Mouse (Mus musculus): Measurements from ENCODE around the gene Ptafr.

The Ptafr gene

DNA sequence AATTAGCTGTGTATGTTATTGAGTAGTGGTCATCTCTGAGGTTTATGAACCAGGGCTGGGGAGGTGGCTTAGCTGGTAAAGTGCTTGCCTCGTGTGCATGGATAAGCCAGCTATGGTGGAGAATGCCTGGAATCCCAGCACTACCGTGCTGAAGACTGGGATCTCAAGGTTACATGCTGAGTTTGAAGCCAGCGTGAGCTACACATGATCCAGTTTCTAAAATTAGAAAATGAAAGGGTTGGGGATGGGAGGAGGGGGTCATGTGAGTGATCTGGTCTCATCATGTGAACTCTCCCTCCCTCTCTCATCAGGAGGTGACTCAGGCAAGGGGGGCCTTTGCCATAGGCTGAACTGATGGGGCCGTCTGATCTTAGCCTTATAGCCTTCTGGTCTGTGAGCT, 44.3 kb downstream of the Ptafr start:
- ATAC-seq (ENCODE audit: insufficient number of reproducible peaks, low FRiP score, low TSS enrichment), result no peak

DNA sequence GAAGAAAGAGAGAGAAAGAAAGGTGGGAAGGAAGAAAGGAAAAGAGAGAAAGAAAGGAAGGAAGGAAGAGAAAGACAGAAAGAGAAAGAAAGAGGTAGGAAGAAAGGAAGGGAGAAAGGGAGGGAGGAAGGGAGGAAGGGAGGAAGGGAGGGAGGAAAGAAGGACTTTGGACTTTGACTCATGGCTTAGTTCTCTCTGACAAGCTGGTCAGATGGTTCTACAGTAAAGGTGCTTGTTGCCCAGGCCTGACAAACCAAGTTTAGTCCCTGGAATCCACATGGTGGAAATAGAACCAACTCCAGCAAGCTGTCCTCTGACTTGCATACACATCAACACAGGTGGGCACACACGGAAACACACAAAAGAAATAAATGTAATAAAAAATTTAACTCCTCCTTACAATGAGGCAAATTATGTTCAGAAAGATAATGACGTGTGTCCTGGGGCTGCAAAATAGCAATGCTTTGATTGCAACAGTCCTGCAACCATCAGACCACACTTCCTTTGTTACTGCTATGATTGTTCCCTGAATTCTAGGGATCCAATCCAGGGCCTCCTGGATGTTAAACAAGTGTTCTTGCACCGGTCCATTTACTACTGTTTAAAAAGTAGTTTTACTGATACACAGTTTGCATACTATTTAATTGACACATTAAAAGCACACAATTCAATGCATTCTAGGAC, 46.6 kb downstream of the Ptafr start:
- no peak for ATAC-seq (ENCODE audit: insufficient number of reproducible peaks, low FRiP score, low TSS enrichment)

DNA sequence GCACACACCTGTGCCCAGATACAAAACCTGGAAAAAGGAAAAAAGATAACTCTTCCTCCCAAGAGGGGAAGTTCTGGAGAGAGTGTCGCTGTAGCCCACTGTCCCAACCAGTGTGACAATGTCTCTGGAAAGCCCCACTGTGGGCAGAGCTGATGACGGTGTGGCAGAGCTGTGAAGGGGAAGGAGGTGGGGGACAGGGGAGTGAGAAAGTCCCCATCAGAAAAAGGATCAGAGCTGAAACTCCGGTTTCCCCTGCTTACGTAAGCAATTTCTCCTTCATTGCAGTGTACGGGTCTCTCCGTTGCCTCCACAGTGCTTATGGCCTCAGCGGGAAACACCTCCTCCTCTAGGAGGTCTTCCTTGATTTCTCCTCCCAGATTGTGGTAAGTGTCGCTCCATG, 47.5 kb downstream of the Ptafr start:
- no peak for ATAC-seq (ENCODE audit: insufficient number of reproducible peaks, low FRiP score, low TSS enrichment)

DNA sequence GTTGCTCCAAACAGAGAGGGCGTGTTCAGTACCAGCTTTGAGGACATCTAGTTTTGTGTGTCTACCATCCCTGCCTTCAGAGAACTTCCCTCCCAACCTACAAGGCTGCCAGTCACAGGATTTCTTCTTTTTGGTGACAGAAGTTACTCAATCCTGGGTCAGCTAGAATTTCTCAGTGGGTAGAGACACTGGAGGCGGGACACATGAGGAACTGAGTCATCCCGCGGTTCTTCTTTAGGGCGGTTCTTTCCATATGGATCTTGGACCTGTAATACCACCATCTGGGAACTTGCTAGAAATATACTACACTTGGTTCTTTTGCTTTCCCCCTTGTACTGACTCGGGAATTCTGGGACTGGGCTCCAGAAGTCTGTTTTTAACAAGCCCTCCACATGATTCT, 54.0 kb downstream of the Ptafr start:
- no peak for ATAC-seq (ENCODE audit: insufficient number of reproducible peaks, low FRiP score, low TSS enrichment)

DNA sequence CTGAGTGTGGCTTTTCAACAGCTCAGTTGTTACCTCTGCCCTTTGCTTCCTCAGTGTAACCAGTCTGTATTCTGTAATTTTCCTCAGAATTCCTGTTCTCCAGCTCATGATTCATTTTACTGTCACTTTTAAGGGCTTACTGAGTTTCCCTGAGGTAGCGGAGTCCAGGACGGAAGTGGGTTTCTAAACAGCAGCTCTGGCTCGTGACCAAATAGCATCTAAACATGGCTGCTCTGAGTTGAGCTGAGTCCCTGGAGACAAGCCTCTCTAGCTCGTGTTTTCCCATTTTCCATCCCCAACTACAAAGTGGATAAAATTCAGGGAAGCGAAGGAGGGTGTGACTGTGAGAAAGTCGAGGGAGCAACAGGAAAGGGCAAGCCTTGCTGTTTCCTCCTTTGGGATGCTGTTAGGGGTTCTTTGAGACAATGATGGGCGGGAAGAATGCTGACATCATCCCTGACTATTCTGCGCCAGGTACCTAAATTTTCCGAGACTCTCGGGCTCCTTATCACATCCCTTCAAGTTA, 55.0 kb downstream of the Ptafr start:
- no peak for ATAC-seq (ENCODE audit: insufficient number of reproducible peaks, low FRiP score, low TSS enrichment)

DNA sequence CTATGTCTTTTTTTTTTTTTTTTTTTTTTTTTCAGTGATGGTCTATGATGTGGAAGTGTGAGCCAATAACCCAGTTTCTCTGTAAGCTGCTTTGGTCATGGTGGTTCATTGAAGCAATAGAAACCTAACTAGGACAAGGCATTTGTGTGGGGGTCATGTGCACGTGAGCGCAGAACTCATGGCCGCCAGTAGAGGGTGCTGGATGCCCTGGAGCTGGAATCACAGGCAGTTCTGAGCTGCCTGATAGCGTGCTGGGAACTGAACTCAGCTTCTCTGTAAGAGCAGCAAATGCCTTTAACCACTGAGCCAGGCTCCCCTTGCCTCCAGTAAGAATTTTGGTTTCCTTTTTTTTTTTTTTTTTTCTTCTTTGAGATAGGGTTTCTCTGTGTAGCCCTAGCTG, 56.3 kb downstream of the Ptafr start:
- no peak for ATAC-seq (ENCODE audit: insufficient number of reproducible peaks, low FRiP score, low TSS enrichment)

DNA sequence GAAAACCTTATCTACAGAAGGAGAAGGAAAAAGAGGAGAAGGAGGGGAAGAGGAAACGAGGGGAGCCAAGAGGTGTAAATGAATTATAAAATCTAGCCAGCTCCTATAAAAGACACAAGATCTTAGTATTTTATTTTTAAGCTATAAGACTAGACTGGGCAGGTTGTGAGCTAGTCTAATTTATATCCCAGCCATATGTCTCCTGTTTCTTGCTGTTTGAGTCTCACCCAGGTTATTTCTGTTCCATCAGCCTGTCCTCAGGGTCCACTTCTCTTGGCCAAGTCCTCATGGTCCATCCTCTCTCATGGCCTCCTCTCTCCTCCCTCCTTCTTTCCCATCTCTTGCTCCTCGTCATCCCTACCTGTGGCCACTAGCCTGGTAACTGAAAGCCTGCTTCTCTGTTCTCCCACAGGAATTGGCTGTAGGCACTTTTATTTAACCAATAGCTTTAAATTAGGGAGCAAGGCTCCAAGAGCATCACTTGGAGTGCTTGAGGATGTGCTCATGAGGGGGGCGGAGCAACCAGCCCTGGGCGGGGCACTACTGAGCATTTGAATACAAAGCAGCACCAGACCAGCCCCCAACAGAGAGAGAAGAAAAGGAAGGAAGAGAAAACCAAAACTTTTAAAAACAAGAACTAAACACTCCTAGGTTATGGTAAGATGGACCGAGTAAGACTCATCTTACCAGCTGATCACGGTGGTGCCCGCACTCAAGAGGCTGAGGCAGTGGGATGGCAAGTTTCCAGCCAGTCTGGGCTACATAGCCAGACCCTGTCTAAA, 57.6 kb downstream of the Ptafr start:
- ATAC-seq (ENCODE audit: insufficient number of reproducible peaks, low FRiP score, low TSS enrichment), result no peak

DNA sequence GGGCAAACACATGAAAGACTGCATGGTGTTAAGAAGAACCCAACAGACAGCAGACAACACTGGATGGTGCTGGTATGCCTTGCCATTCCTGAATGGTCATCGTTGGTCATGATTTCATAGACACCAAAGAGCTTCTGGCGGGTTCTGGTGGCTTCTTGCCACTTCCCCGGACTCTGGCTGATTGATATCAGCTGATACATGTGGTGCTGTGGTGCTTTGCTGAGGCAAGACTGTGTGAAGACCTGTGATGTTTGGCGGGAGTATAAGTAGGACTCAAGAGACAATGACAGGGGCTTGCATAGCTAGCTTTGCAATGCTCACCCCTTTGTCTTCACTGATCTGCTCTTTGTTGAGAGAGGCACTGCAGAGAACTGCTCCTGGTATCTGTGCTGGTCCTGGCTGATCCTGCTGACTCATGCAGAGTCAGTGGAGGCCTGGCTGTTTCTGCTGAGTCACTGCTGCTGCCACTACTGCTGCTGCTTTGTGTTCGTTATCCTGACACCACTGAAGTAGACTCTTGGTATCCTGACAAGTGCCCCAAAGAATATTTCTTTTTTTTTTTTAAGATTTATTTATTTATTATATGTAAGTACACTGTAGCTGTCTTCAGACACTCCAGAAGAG, 60.3 kb downstream of the Ptafr start:
- ATAC-seq (ENCODE audit: insufficient number of reproducible peaks, low FRiP score, low TSS enrichment), result no peak

DNA sequence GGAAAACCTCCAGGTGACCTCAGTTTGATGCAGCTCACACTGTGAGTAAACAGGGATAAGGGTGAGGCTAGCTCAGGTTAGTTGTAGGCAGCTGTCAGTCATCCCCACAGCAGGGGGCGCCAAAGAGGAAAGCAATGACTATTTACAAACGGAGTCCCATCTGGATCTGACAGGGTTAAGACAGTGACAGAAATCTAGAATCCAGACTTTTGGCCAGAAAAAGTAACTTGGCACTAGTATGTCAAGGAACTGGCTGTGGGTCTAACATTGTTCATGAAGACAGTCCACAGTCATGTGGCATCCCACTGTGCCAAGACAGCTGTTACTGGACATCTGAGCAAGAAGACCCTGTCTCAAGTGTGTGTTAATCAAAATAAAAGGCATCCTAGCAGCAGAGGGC, 65.0 kb downstream of the Ptafr start:
- no peak for ATAC-seq (ENCODE audit: insufficient number of reproducible peaks, low FRiP score, low TSS enrichment)
